Mouse (Mus musculus): ENCODE results near the gene Stag3.

DNA sequence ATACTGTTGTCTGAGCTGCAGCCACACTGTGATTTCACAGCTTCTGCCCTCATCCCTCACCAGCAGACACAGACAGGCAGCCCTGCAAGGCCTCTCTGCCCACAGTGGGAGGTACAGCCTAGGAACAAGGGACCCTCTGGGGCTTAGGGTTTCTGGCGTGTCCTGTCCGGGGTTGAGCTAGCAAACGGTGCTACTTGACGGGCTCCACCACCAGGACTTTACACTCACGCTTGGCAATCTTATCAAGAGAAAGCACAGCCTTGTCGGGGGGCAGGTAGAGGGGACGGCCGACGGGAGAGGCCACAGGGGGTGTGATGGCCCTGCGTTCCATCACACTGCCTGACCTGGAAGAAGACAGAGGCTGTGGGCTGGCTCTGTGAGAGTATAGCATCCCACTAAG is 20.0 kb upstream of the Stag3 start:
- TF ChIP-seq CTCF (IDR thresholded peaks at IDR 0.05; ENCODE audit: low read depth, low read length) (no peak), POLR2A (IDR thresholded peaks at IDR 0.05; ENCODE audit: borderline replicate concordance, low read depth, low read length) (no peak)
